Mouse (Mus musculus) liver, embryonic 16.5 days (tissue): ENCODE results near the gene Ercc6. TPM values are rescaled to one million over a fixed set of nuclear protein-coding genes. Genes with fewer than 3 reads are reported as not detected.

Experiments
- polyA plus RNA-seq: library from polyadenylated mRNA; unstranded; fragments of >200 nt; fragmentation: Nextera tagmentation; extraction: Ambion mirVana; gene quantifications from 2 replicates; pipeline ENCODE4 v1.2.1, GENCODE M21; 2015

The Ercc6 gene
- polyA plus RNA-seq, 1 experiment from 2014 or later: 5.3 TPM

Other genes starting within 250 kb of the Ercc6 start
- gene Ogdhl, start 191.5 kb upstream of the Ercc6 start, polyA plus RNA-seq: 0.61 and 0.79 TPM in 2 replicates
- not detected in 2 replicates for gene 1700024G13Rik, start 125.1 kb upstream of the Ercc6 start, polyA plus RNA-seq
- 0.04 TPM in 1 of 2 replicates, not detected in the other for gene Slc18a3, start 48.7 kb upstream of the Ercc6 start, polyA plus RNA-seq
- gene Chat, start 47.5 kb upstream of the Ercc6 start, polyA plus RNA-seq: not detected in 2 replicates
- not detected in 2 replicates for gene Prrxl1, start 85.9 kb downstream of the Ercc6 start, polyA plus RNA-seq
- gene 3425401B19Rik, start 171.8 kb downstream of the Ercc6 start, polyA plus RNA-seq: 0.15 and 0.20 TPM in 2 replicates